Mouse (Mus musculus) neural tube, embryonic 12.5 days (tissue): ENCODE measurements at regions not wholly inside any gene's neighbourhood (a gene's known extent, or its start where the extent isn't known, plus 50 kb on each side); places are given as distances from the start of the nearest gene placed in this dataset.

Source experiments
- ATAC-seq: fragments of 200-750 bp; cut with Nextera tagmentation; 2 replicates; pipeline ENCODE4 v1.8.0; 2017; ENCODE audit warnings: low read depth, mild to moderate bottlenecking, moderate TSS enrichment, moderate library complexity; ENCODE audit not compliant: low FRiP score
- H3K27ac ChIP-seq: fragments of 300-500 bp; sonication (generic); 2 replicates; pipeline ENCODE4 v1.5.1; 2016
- H3K27me3 ChIP-seq: fragments of 300-500 bp; sonication (generic); replicated peaks from 2 replicates; pipeline ENCODE4 v1.6.1; 2016; ENCODE audit warnings: mild to moderate bottlenecking
- H3K36me3 ChIP-seq: fragments of 300-500 bp; sonication (generic); 2 replicates; pipeline ENCODE4 v1.6.1; 2016; ENCODE audit warnings: mild to moderate bottlenecking
- H3K4me1 ChIP-seq: fragments of 300-500 bp; sonication (generic); 2 replicates; pipeline ENCODE4 v1.6.1; 2016
- H3K4me2 ChIP-seq: fragments of 300-500 bp; sonication (generic); replicated peaks from 2 replicates; pipeline ENCODE4 v1.6.1; 2016; ENCODE audit warnings: mild to moderate bottlenecking
- H3K4me3 ChIP-seq: fragments of 300-500 bp; sonication (generic); 2 replicates; pipeline ENCODE4 v1.5.1; 2016
- H3K9ac ChIP-seq: fragments of 300-500 bp; sonication (generic); 2 replicates; pipeline ENCODE4 v1.6.1; 2016; ENCODE audit warnings: mild to moderate bottlenecking
- H3K9me3 ChIP-seq: fragments of 300-500 bp; sonication (generic); 2 replicates; pipeline ENCODE4 v1.6.1; 2016; ENCODE audit warnings: mild to moderate bottlenecking
- WGBS: fragments of 180-500 bp; shearing (Covaris S2); methylation state at CpG from one replicate; pipeline ENCODE4 v1.1.7; 2016; 5-methylcytosine and 5-hydroxymethylcytosine counted together

DNA sequence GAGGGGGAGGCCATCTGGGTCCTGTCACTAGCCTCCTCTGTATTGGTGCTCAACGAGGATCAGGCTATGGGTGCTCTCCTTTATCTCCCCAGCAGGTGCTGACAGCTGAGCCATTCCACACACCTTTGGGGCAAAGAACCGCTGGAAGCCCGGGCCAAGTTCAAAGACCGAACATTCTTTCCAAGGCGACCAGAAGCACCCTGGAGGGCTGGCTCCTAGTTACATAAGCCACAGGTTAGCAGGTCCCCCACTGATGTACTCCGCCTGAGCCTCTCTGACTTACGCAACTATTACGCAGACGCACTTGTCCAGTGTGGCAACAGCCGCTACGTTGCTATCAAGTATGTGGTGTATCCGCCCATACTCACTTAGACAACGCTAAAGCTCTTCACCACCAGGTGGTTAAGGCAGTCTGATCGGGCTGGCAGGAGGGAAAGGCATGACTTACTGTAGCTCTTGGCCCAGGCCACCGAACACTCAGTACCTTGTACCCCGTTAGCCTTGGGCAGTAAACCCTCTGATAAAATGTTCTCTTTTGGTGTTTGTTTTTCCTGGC, 69.2 kb downstream of the Gm33543 start:
- Histone ChIP-seq H3K4me3 (no peak overlapping the region), H3K4me2 (no peak overlapping the region), H3K4me1 (no peaks in the 10 kb centered on the region), H3K27me3 (no peaks in the 10 kb centered on the region), H3K36me3 (no peaks in the 10 kb centered on the region), H3K9me3 (no peaks in the 10 kb centered on the region), H3K27ac (no peak overlapping the region), H3K9ac (no peak overlapping the region)
- WGBS: 86% methylated on average over 16 of the region's 16 CpGs
- no peak for ATAC-seq

DNA sequence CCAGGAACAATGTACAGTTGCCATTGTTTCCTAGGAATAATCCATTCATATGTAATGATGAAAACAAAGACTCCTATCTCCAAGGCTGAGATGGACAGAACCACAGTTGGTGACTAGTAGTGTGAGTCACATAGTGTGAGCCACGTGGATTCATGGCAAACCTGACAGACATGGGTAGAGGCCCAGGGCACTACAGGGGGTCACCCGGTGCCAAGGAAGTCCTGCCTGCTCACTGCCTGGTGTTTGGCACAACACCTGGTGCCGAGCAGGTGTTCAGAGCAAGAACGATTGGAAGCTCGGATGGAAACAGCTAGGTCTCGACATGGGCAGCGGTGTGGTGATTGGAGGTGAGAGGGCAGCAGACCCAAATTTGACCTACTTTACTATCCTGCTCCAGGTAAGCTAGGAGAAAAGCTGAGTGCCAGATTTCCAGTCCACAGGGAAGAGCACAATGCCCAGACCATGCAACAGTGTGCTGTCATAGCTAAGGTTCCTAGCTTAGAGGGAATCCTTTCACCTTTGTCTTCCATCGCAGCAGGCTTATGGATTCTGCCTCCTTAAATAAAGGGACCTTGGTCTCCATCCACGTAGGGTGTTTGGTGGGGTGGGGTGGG, 69.8 kb downstream of the Gm33543 start:
- Histone ChIP-seq H3K27ac (no peak overlapping the region), H3K9me3 (no peaks in the 10 kb centered on the region), H3K27me3 (no peaks in the 10 kb centered on the region), H3K4me1 (no peaks in the 10 kb centered on the region), H3K4me3 (no peak overlapping the region), H3K36me3 (no peaks in the 10 kb centered on the region), H3K4me2 (no peak overlapping the region), H3K9ac (no peak overlapping the region)
- ATAC-seq: no peak
- WGBS: 89% methylated on average over 9 of the region's 9 CpGs

DNA sequence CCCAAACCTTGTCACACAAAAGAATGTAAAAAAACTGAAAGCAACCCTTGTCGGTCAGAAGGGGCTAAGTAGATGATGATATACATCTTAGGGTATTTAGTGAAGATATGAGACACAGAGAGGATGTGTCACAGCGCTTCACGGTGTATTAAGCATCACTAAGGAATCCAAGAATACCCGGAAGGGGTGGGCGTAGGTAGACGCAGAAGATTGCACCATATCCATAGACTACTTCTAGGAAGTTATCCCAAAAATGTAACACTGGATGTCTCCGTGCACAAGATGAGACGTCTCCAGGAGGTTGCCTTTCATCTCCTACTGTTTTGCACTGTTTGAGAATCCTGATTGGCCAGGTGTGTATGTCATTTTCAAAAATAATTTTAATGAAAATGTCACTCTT, 73.8 kb downstream of the Gm33543 start:
- H3K9me3 ChIP-seq: no peaks in the 10 kb centered on the region
- no peak overlapping the region for H3K9ac ChIP-seq
- no peak overlapping the region for H3K4me2 ChIP-seq
- ATAC-seq: no peak
- no peaks in the 10 kb centered on the region for H3K36me3 ChIP-seq
- H3K27me3 ChIP-seq: no peaks in the 10 kb centered on the region
- H3K4me3 ChIP-seq: no peak overlapping the region
- no peak overlapping the region for H3K27ac ChIP-seq
- H3K4me1 ChIP-seq: no peaks in the 10 kb centered on the region
- 91% methylated on average over 8 of the region's 8 CpGs for WGBS

DNA sequence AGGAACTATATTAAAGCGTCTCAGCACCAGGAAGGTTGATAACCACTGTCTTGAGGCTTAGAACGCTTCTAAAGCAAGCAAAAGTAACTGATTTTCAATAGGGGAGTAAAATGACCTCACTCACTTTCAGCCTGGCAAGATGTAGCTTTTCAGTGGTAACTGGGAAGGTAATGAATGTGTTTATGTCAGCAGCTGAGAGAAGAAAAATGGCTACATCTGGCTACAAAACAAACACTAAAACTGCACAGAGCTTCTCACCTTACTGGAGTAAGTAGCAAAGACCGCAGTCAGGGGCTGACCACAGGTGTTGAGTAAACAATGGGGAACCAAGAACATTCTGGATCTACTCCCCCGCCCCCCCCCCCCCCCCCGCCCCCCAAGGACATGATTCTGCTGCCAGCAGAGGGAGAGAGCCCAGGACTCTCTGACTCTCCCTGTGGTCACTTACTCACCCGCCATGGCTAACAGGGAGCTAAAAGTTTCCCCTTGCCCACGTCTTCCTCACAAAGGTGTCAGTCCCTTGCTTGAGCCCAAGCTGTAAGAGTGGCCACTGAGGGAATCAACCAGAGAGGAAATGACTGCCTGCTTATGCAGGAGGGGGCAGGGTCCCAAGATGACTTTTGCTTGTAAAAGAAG, 75.1 kb downstream of the Gm33543 start:
- H3K4me3 ChIP-seq: no peak overlapping the region
- H3K4me2 ChIP-seq: no peak overlapping the region
- H3K9me3 ChIP-seq: no peaks in the 10 kb centered on the region
- no peaks in the 10 kb centered on the region; the same call in 1 of the 2 replicates for H3K4me1 ChIP-seq
- ATAC-seq: no peak
- 53% methylated on average over 7 of the region's 7 CpGs for WGBS
- H3K36me3 ChIP-seq: no peaks in the 10 kb centered on the region
- no peaks in the 10 kb centered on the region for H3K27me3 ChIP-seq
- no peak overlapping the region for H3K27ac ChIP-seq
- no peak overlapping the region for H3K9ac ChIP-seq

DNA sequence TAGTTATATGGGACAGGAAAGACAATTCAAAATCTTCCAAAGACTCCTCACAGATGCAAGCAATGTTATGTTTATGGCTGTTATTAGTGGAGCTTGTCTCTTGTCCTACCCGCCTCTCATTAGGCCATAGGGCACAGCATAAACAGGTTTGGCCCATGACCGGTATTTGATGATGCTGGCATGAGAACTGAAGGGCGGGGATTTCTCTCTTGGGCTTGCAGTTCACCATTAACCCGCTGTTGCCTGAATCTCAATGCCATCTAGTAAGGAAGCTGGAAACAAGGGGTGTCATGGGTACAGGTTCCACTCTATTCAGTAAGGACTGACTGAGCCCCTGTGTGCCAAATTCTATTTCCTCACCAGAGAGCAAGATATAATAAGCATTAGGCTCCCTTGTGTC, 78.6 kb downstream of the Gm33543 start:
- ATAC-seq: no peak
- Histone ChIP-seq H3K9me3 (no peaks in the 10 kb centered on the region), H3K4me2 (no peak overlapping the region), H3K27ac (no peak overlapping the region), H3K27me3 (no peaks in the 10 kb centered on the region), H3K4me3 (no peak overlapping the region), H3K9ac (no peak overlapping the region), H3K36me3 (no peaks in the 10 kb centered on the region), H3K4me1 (no peaks in the 10 kb centered on the region; the same call in 1 of the 2 replicates)
- WGBS: 74% methylated on average over 4 of the region's 4 CpGs

DNA sequence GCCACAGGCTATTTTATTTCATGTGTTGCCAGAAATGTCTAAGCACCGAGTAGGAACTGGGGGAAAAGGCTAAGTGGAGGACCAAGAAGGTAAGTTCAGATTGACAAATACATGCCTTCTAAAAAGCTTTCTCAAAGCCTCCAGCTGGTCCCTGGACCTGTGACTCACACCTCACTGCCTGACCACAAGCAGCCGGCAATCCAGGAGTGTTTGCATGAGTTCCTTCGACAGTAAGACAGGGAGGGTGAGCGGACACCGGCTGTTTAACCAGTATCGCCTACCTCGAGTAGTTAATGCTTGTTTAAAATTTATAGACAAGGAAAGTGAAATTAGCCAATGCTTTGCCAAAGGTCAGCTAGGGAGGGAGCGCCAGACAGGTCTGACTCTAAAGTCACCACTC, 80.1 kb downstream of the Gm33543 start:
- Histone ChIP-seq H3K4me2 (no peak overlapping the region), H3K4me3 (no peak overlapping the region), H3K4me1 (no peaks in the 10 kb centered on the region; the same call in 1 of the 2 replicates), H3K27me3 (no peaks in the 10 kb centered on the region), H3K27ac (no peak overlapping the region), H3K9me3 (no peaks in the 10 kb centered on the region), H3K36me3 (no peaks in the 10 kb centered on the region), H3K9ac (no peak overlapping the region)
- 71% methylated on average over 8 of the region's 8 CpGs for WGBS
- no peak for ATAC-seq

DNA sequence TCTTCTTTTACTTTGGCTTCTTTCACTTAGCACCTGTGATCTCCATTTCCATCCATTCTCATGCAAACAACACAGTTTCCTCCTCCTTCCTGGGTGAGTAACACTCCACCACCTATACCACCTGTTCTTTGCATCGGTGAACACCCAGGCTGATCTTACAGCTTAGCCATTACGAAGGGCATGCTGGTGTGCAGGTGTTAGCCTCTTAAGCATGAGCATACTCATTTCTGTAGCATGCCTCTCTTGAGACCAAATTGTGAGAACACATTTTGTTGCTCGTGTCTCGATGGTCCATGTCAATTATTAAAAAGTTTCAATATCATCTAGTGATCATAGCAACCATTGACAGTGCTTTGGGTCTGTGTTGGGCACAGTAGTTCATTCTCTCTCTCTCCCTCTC, 80.8 kb downstream of the Gm33543 start:
- ATAC-seq: no peak
- Histone ChIP-seq H3K9me3 (no peaks in the 10 kb centered on the region), H3K36me3 (no peaks in the 10 kb centered on the region), H3K4me3 (no peak overlapping the region), H3K27me3 (no peaks in the 10 kb centered on the region), H3K27ac (no peak overlapping the region), H3K9ac (no peak overlapping the region), H3K4me1 (no peaks in the 10 kb centered on the region; the same call in 1 of the 2 replicates), H3K4me2 (no peak overlapping the region)
- 87% methylated on average over 4 of the region's 4 CpGs for WGBS

DNA sequence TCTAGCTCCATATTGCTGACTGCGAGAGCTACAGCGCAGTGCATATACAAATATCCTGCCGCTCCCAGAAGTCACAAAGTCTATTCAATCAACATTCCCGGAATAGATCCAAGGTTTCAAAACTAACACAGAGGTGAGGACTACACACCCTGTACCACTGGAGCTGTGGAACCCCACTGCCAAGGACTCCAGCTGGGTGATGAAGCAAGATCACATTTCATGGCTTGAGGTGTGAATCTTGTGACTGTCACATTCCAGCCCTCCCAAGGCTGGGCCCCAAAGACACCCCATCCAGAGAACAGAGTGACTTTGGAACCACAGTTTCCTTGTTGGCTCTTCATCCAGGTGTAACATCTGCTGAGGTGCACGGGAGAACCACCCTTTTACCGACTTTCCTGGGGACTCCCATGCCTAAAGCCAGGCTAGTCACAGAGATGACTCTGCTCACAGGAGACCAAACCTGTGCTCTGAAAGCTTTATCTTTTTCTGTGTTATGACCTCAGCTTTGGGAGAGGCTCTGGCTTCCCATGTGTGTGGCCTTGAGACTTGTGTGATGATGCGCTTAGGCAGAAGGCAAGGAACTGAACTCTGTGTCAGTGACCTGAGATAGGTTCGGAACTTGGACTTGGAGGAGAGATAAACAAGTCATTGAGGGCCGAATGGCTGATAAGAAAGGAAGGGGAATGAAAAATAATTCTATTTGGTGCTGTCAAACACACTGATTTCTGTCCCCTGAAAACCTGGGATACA, 82.4 kb downstream of the Gm33543 start:
- Histone ChIP-seq H3K9ac (no peak overlapping the region), H3K4me1 (no peaks in the 10 kb centered on the region; the same call in 1 of the 2 replicates), H3K9me3 (no peaks in the 10 kb centered on the region), H3K27ac (no peak overlapping the region), H3K4me2 (no peak overlapping the region), H3K36me3 (no peaks in the 10 kb centered on the region), H3K27me3 (no peaks in the 10 kb centered on the region), H3K4me3 (no peak overlapping the region)
- 90% methylated on average over 9 of the region's 9 CpGs for WGBS
- no peak for ATAC-seq

DNA sequence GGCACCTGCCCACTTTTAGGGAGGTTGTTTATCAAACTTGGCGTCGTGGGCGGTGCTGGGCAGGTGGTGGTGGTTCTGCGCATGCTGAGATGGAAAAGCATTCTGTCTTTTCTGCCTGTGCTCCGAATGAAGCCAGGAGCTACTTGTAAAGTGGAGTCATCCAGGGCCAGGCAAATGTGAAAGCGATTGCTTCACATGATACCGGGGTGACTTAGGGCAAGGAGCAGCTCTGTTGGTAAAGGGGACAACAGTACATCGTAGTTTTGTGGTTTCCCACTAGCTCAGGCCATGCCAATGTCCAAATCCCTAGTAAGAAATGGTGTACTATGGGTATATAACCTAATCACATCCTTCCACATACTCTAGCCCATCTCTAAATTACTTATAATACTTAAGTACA, 84.5 kb downstream of the Gm33543 start:
- 91% methylated on average over 8 of the region's 8 CpGs for WGBS
- no peaks in the 10 kb centered on the region for H3K9me3 ChIP-seq
- no peak overlapping the region for H3K9ac ChIP-seq
- no peak overlapping the region for H3K4me3 ChIP-seq
- H3K36me3 ChIP-seq: no peaks in the 10 kb centered on the region
- no peaks in the 10 kb centered on the region; the same call in 1 of the 2 replicates for H3K4me1 ChIP-seq
- no peak overlapping the region for H3K4me2 ChIP-seq
- no peak overlapping the region for H3K27ac ChIP-seq
- H3K27me3 ChIP-seq: no peaks in the 10 kb centered on the region
- no peak for ATAC-seq

DNA sequence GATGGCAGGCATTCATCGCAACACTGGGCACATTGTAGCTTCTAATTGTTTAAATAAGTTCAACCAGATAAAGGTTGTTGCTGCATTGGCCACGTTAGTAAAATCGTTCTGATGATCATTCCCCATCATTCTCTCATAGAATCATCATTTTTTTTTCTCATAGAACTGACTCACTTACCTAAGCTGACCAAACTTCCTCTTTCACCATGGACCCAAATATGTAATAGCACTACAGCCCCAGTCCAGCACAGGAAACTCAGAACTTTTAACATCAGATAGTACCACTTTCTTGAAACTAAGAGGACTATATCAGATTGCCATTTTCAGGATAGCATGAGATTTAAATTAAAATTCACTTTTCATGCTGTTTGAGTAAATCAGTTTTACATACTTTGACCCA, 82.2 kb upstream of the Anapc15-ps start:
- ATAC-seq: no peak
- Histone ChIP-seq H3K4me2 (no peak overlapping the region), H3K36me3 (no peaks in the 10 kb centered on the region), H3K9ac (no peak overlapping the region), H3K4me3 (no peak overlapping the region), H3K4me1 (no peaks in the 10 kb centered on the region), H3K27ac (no peak overlapping the region), H3K27me3 (no peaks in the 10 kb centered on the region), H3K9me3 (no peaks in the 10 kb centered on the region)
- WGBS: 92% methylated on average over 3 of the region's 3 CpGs

DNA sequence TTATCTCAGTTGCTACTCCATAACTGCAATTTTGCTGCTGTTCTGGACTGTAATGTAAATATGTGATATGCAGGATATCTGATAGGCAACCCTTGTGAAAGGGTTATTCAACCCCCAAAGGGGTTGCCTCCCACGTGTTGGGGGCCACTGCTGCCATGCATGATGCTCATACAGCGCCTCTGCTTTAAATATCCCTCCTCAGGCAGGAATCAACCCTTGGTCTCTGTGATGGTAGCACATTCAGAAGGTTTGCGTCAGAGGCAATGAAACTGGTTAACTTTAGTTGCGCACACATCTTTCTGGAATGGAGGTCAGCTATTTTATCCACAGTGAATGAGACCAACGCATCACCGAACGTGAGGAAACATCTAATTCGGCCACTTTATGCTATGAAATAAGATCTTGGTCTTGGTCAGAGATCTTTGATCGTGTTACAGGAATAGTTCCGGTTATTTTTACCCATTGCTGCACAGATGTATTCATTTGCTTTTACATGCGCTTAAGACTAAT, 80.2 kb upstream of the Anapc15-ps start:
- WGBS: 93% methylated on average over 11 of the region's 11 CpGs
- H3K9ac ChIP-seq: no peak overlapping the region
- H3K36me3 ChIP-seq: no peaks in the 10 kb centered on the region
- ATAC-seq: no peak
- no peak overlapping the region for H3K27ac ChIP-seq
- no peaks in the 10 kb centered on the region for H3K9me3 ChIP-seq
- no peaks in the 10 kb centered on the region for H3K27me3 ChIP-seq
- H3K4me3 ChIP-seq: no peak overlapping the region
- H3K4me2 ChIP-seq: no peak overlapping the region
- H3K4me1 ChIP-seq: no peaks in the 10 kb centered on the region

DNA sequence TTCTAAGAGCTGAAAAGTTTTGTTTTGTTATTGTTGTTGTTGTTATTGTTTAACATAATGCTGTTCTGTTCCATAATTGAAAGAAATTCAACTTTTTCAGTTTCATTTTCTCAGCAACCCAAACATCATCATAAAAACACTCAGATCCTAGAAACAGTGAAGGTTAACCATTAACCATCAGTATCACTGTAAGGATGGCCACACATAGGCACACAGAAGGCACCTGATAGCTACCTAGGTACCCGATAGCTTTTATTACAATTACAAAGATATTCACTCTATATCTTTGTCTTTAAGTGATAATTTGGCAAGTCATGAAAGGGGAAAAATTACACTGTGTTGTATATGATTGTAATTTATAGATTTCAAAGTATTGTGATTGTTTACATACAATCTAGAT, 75.1 kb upstream of the Anapc15-ps start:
- Histone ChIP-seq H3K4me3 (no peak overlapping the region), H3K27ac (no peak overlapping the region), H3K27me3 (no peaks in the 10 kb centered on the region), H3K9me3 (no peaks in the 10 kb centered on the region), H3K9ac (no peak overlapping the region), H3K4me2 (no peak overlapping the region), H3K36me3 (no peaks in the 10 kb centered on the region), H3K4me1 (no peaks in the 10 kb centered on the region)
- no peak for ATAC-seq
- 90% methylated on average over 1 of the region's 1 CpGs for WGBS
